Mouse (Mus musculus) forebrain, embryonic 14.5 days (tissue): ENCODE measurements around the gene Zfp109. TPM values are rescaled to one million over a fixed set of nuclear protein-coding genes. Genes with fewer than 3 reads are reported as not detected.

ENCODE experiments used
- ATAC-seq: fragments of 200-750 bp; cut with Nextera tagmentation; 2 replicates; pipeline ENCODE4 v1.8.0; 2017; ENCODE audit warnings: mild to moderate bottlenecking, moderate library complexity
- DNase-seq: peaks from one replicate; pipeline ENCODE4 v3.0.0-alpha.2; 2015; ENCODE audit warnings: low spot score
- H3K27ac ChIP-seq: fragments of 300-500 bp; sonication (generic); 2 replicates; pipeline ENCODE4 v1.5.1; 2014; ENCODE audit warnings: low read depth, mild to moderate bottlenecking, control low read depth, low read length, moderate library complexity
- H3K27me3 ChIP-seq: fragments of 300-500 bp; sonication (generic); replicated peaks from 2 replicates; pipeline ENCODE4 v1.6.1; 2014; ENCODE audit warnings: low read length, control low read depth, mixed read lengths; ENCODE audit not compliant: control insufficient read depth, insufficient read depth
- H3K36me3 ChIP-seq: fragments of 300-500 bp; sonication (generic); 2 replicates; pipeline ENCODE4 v1.6.1; 2014; ENCODE audit warnings: low read length, control low read depth; ENCODE audit not compliant: control insufficient read depth, insufficient read depth
- H3K4me1 ChIP-seq: fragments of 300-500 bp; sonication (generic); 2 replicates; pipeline ENCODE4 v1.6.1; 2014; ENCODE audit warnings: antibody characterized with exemption, low read length, control low read depth; ENCODE audit not compliant: control insufficient read depth, insufficient read depth
- H3K4me2 ChIP-seq: fragments of 300-500 bp; sonication (generic); 2 replicates; pipeline ENCODE4 v1.6.1; 2014; ENCODE audit warnings: mild to moderate bottlenecking, control low read depth, low read length
- H3K4me3 ChIP-seq: fragments of 300-500 bp; sonication (generic); 2 replicates; pipeline ENCODE4 v1.5.1; 2014; ENCODE audit warnings: low read depth, low read length, control low read depth
- H3K9ac ChIP-seq: fragments of 300-500 bp; sonication (generic); 2 replicates; pipeline ENCODE4 v1.6.1; 2014; ENCODE audit warnings: mild to moderate bottlenecking, low read length, control low read depth, moderate library complexity
- H3K9me3 ChIP-seq: fragments of 300-500 bp; sonication (generic); replicated peaks from 2 replicates; pipeline ENCODE4 v1.6.1; 2016; ENCODE audit warnings: low read length, control low read depth, mixed read lengths; ENCODE audit not compliant: control insufficient read depth
- WGBS: fragments of 180-500 bp; shearing (Covaris S2); extraction: QIAGEN DNeasy Blood & Tissue Kit; methylation state at CpG from one replicate; pipeline ENCODE4 v1.1.7; 2014; 5-methylcytosine and 5-hydroxymethylcytosine counted together
- polyA plus RNA-seq: library from polyadenylated mRNA; unstranded; fragments of >200 nt; fragmentation: Nextera tagmentation; extraction: Ambion mirVana; gene quantifications from 2 replicates; pipeline ENCODE4 v1.2.1, GENCODE M21; 2014

Zfp109 gene
- polyA plus RNA-seq, 1 experiment from 2014 or later: 2.6 TPM

DNA sequence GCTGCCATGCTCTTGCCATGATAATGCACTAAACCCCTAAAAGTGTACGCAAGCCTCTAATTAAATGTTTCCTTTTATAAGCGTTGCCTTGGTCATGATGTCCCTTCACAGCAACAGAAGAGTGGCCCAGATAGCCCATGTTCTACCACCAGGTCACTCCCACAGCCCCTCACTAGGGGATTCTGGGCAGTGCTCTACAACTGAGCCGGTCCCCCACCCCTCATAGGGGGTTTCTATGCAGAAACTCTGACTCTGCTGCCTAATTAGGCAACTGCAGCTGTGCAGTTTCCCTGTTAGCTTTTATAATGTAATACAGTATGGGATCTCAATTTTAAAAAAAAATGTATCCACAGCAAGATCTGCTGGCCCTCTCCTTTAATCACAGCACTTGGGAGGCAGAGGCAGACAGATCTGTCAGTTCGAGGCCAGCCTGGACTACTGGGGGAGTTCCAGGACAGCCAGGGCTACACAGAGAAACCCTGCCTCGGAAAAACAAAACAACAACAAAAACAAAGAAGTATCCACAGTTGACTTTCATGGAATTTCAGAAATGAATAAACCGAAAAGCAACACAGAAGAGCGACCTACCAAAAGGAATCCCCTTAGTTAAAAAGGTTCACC lies 32.4 kb upstream of the Zfp109 start:
- WGBS: 34% methylated on average over 7 of the region's 7 CpGs

DNA sequence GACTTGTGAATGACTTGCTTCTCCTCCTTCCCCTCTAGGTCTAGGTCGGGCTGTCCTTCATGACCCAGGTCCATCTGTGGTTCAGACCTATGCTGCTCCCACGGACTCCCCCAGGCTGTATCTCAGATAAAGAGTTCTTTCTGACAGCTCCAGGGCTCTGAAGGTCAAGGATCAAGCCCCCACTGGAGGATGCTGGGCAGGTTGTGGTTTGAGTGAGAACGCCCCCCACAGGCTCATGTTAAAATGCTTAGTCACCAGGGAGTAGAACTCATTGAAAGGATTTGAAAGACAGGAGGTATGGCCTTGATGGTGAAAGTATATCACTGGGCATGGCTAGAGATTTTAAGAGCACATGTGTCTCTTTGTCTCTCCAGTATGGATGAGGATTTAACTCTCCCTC lies 31.9 kb upstream of the Zfp109 start:
- H3K27me3 ChIP-seq: no peaks in the 10 kb centered on the region
- 83% methylated on average over 3 of the region's 3 CpGs for WGBS
- H3K9ac ChIP-seq: peak overlapping the region; percentile 80; the same call in 1 of the 2 replicates
- 0 out of 2 replicates have a peak, but pooled peaks have one; percentile 1 for ATAC-seq
- no peaks in the 10 kb centered on the region for H3K9me3 ChIP-seq
- H3K4me3 ChIP-seq: peak overlapping the region; percentile 60; the same call in 1 of the 2 replicates
- H3K4me2 ChIP-seq: no peak overlapping the region
- no peak for DNase-seq
- peaks cover 9% of the 10 kb centered on the region for H3K36me3 ChIP-seq
- H3K27ac ChIP-seq: no peak overlapping the region
- peaks cover 3% of the 10 kb centered on the region; the same call in 1 of the 2 replicates for H3K4me1 ChIP-seq

More for the DNA sequence above, 32.4 kb upstream of the Zfp109 start:
- Histone ChIP-seq H3K36me3 (peaks cover 14% of the 10 kb centered on the region), H3K27ac (no peak overlapping the region), H3K9me3 (no peaks in the 10 kb centered on the region), H3K27me3 (no peaks in the 10 kb centered on the region), H3K4me1 (peaks cover 3% of the 10 kb centered on the region; the same call in 1 of the 2 replicates), H3K9ac (peak overlapping the region; percentile 80), H3K4me3 (peak overlapping the region; percentile 60), H3K4me2 (peak overlapping the region; percentile 72)
- peak; percentile 55 for ATAC-seq
- peak; percentile 10 for DNase-seq

DNA sequence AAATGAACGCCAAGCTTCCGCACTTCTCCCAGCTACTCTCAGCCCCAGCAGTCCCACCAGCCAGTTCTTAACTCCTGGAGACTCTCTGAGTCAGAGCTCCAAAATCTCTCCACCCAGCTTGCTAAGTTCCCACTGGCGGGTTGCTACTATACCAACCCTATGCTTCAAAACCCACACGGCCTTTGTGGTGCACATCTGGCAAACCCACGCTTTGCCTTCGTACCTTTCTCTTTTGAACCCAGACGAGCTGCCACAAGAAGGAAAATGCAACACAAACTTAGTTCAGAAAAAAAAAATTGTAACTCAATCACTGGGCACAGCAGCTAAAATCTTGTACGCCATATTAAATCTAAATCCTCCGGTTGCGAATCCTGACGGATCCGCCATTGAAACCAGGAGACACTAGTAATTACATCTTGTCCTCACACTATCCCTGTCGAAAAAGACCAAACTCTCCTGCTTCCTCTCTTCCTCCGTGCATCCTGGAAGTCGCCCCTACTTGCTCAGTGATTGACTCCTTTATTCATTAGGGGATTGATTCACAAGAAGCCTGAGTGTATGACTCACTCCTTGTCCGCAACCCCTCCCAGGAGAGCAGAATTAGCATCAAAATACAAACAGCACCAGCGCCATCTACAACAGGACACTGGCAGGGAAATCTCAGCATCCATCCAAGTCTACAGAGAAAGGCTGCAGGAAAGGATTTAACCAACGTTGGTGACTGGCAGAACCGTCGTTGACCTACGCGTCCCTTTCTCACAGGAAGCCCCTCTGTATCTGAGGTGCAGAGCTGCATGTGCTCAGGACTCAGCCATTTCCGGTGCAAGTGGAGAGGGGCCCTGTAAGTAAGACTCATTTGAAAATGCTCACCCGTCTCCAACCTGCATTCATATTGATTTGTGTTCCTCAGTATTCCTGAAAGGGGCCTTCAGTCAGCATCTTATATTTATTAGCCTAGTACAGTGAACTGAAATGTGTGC lies 31.1 kb upstream of the Zfp109 start:
- Histone ChIP-seq H3K9me3 (no peaks in the 10 kb centered on the region), H3K36me3 (peaks cover 1% of the 10 kb centered on the region; the same call in 1 of the 2 replicates), H3K27ac (no peak overlapping the region), H3K27me3 (no peaks in the 10 kb centered on the region), H3K4me3 (no peak overlapping the region), H3K9ac (no peak overlapping the region), H3K4me1 (peaks cover 3% of the 10 kb centered on the region; the same call in 1 of the 2 replicates), H3K4me2 (no peak overlapping the region)
- DNase-seq (peak; percentile 3), ATAC-seq (no peak)
- 63% methylated on average over 24 of the region's 24 CpGs for WGBS

DNA sequence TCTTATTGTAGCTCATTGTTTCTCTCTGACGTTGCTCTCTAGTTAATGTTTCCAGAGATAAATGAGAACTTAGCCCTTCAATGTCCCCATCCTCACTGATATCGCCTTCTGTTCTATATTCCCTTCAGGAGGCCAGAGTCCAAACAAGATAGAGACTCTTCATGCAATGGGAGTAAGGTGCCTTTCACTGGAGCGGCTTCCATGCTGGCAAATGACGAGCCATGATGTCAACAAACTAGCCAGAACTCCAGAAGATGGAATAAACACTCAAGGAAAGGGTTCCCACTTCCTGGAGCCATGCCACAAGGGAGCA lies 22.6 kb upstream of the Zfp109 start:
- Histone ChIP-seq H3K9me3 (no peaks in the 10 kb centered on the region), H3K36me3 (peaks cover 22% of the 10 kb centered on the region), H3K4me3 (no peak overlapping the region), H3K9ac (no peak overlapping the region), H3K4me1 (0 out of 2 replicates have a peak, but pooled peaks cover 3% of the 10 kb centered on the region), H3K4me2 (no peak overlapping the region), H3K27ac (no peak overlapping the region), H3K27me3 (no peaks in the 10 kb centered on the region)
- ATAC-seq: no peak
- WGBS: 90% methylated on average over 4 of the region's 4 CpGs
- DNase-seq: no peak

DNA sequence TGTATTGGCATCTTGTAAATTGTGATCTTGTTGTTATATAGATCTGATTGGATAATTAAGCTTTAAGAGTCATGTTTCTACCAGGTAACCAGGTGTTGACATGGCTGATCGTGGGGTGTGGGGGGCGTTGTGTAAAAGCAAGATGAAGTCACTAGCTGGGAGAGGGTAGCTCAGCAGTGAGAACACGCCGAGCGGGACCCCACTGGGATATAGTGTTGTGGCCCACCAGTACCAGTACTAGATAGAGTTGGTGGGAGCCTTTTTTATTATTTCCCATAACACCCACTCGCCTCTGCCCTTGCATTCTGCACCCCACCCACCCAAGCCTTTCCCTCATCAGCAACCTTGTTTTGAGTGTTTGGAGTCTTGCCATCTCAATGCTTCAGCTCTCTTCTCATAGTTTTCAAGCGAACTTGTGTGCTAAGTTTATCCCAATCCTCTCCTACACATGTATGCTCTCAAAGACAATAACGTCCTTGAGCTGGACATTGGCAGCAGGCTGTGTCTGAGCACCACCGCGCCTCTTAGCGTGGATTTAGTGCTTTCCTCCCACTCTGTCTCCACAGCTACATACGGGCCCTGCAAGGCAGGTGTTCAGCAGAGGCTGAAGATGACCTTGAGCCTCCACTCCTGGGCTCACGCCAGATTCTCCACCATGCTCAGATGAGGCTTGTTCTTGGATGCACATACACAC lies 22.1 kb upstream of the Zfp109 start:
- Histone ChIP-seq H3K4me1 (0 out of 2 replicates have a peak, but pooled peaks cover 4% of the 10 kb centered on the region), H3K4me2 (no peak overlapping the region), H3K9me3 (no peaks in the 10 kb centered on the region), H3K36me3 (peaks cover 22% of the 10 kb centered on the region), H3K4me3 (no peak overlapping the region), H3K27ac (no peak overlapping the region), H3K9ac (no peak overlapping the region), H3K27me3 (no peaks in the 10 kb centered on the region)
- ATAC-seq: no peak
- DNase-seq: no peak
- WGBS: 89% methylated on average over 13 of the region's 13 CpGs

DNA sequence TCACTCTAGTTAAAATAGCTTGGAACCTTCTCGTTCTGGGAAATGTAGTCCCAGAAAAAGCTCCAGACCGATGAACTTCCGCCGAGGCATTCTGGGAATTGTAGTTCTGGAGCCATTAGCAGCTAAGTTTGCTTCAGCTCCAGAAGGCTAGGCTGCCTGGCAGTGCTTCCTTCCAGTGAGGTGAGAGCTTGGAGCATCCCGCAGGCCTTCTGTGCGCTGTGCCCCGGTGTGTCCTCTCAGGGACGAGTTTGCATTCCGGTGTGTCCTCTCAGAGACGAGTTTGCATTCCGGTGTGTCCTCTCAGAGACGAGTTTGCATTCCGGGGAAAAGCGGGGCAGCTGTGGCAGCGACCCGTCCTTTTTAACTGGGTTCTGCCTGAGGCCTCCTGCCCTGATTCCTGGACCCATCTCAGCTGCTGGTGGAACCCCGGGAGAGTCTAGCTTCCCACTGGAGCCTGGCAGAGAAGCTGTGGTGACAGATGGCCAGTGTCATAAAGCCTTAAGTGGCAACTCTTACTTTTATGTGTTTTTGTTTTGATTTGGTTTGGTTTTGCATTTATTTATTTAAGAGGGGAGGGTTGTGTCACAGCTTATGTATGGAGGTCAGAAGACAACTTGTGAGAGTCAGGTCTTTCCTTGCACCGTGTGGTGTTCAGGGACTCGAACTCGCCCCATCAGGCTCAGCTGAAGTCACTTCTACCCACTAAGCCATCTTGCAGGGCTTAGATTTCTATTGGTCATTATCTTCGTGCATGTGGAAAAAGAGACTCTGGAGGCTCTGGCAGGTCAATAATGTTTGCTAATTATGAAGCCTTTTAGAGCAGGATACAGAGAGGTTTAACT lies 17.5 kb upstream of the Zfp109 start, which contains the start of gene Zfp108:
TSS of gene Zfp108 (plus strand) at position 162 of the 842 bp plus-strand sequence.
- 19% methylated on average over 21 of the region's 21 CpGs for WGBS
- Histone ChIP-seq H3K27ac (no peak within 1 kb of the TSS), H3K9ac (peak within 1 kb of the TSS; percentile 66), H3K4me3 (peak within 1 kb of the TSS; percentile 32), H3K36me3 (no peaks in the 10 kb centered on the region), H3K27me3 (no peaks in the 10 kb centered on the region), H3K4me2 (peak within 1 kb of the TSS; percentile 59), H3K9me3 (no peaks in the 10 kb centered on the region), H3K4me1 (0 out of 2 replicates have a peak, but pooled peaks cover 4% of the 10 kb centered on the region)
- DNase-seq (peak; percentile 97), ATAC-seq (peak; percentile 93)

DNA sequence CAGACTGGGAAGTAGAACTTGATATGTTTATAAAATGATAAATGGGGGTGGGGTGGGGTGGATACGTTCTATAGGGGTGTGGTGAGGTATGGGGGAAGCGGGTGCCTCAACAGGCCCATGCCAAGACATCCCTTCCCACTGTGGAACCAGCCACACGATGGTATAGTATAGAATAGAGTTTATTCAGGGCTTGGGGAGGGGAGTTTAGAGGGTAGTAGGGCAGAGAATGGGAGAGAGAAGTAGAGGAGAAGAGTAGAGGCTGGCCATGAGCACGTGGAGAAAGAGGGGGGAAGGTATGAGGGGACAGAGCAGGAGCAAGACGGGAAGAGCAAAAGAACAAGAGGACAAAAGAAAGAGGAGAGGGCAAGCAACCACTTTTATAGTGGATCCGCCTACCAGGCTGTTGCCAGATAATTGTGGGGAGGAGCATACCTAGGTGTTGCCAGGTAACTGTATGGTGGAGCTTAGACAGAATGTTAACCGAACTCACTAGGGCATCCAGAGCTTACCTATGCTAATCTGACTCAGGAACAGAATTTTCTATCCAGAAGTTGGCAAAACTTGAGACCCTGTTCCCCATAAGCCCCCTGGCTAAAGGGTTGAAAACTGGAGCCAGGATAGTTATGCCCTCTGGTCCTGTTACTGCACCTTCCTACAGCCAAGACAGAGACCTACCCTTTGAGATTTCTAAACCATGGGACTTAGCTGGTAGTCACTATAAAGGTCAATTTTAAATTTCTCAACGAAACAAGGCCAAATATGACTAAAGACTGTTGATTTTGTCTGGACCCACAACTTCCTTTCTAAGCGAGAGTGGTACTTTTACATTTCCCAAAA lies 16.6 kb upstream of the Zfp109 start:
- Histone ChIP-seq H3K9me3 (no peaks in the 10 kb centered on the region), H3K27ac (no peak overlapping the region), H3K9ac (no peak overlapping the region; the same call in 1 of the 2 replicates), H3K36me3 (no peaks in the 10 kb centered on the region), H3K4me1 (0 out of 2 replicates have a peak, but pooled peaks cover 4% of the 10 kb centered on the region), H3K4me2 (peak overlapping the region; percentile 59), H3K27me3 (no peaks in the 10 kb centered on the region), H3K4me3 (peak overlapping the region; percentile 32)
- WGBS: 59% methylated on average over 9 of the region's 9 CpGs
- DNase-seq (no peak), ATAC-seq (peak; percentile 49)
